Mouse (Mus musculus) G1E-ER4 (cell line): ENCODE measurements around the gene Kcnk3. TPM values are rescaled to one million over a fixed set of nuclear protein-coding genes. Genes with fewer than 3 reads are reported as not detected.

Experiments used
- GATA1 ChIP-seq: IDR thresholded peaks from one replicate; pipeline ENCODE4 v1.8.0; 2012; ENCODE audit warnings: low read length, inconsistent platforms
- polyA plus RNA-seq: library from polyadenylated mRNA; stranded (reverse); fragments of >175 nt; gene quantifications from 2 replicates; pipeline ENCODE4 v1.2.3, GENCODE M21; 2012

Kcnk3 gene
- polyA plus RNA-seq, 1 experiment, result not detected

- no peak for TF ChIP-seq GATA1
Observed at GRCm38 (mm10) chr5:30617357-30617756, 29.4 kb downstream of the Kcnk3 start.

- TF ChIP-seq GATA1, result no peak
Observed at GRCm38 (mm10) chr5:30617851-30618250, 29.9 kb downstream of the Kcnk3 start.

- TF ChIP-seq GATA1, result no peak
Observed at GRCm38 (mm10) chr5:30618376-30619003, 30.5 kb downstream of the Kcnk3 start.

GRCm38 (mm10) chr5:30619211-30619610 is 31.2 kb downstream of the Kcnk3 start:
- no peak for TF ChIP-seq GATA1

GRCm38 (mm10) chr5:30620567-30620966 is 32.6 kb downstream of the Kcnk3 start:
- TF ChIP-seq GATA1, result no peak

- no peak for TF ChIP-seq GATA1
Observed at GRCm38 (mm10) chr5:30621211-30621790, 33.3 kb downstream of the Kcnk3 start.

- TF ChIP-seq GATA1, result no peak
Observed at GRCm38 (mm10) chr5:30621844-30622176, 33.8 kb downstream of the Kcnk3 start.

GRCm38 (mm10) chr5:30622177-30622840 is 34.3 kb downstream of the Kcnk3 start:
- TF ChIP-seq GATA1, result no peak

- no peak for TF ChIP-seq GATA1
Observed at GRCm38 (mm10) chr5:30622841-30623185, 34.8 kb downstream of the Kcnk3 start.

GRCm38 (mm10) chr5:30623380-30623779 is 35.4 kb downstream of the Kcnk3 start:
- no peak for TF ChIP-seq GATA1

GRCm38 (mm10) chr5:30624311-30624710 is 36.3 kb downstream of the Kcnk3 start:
- TF ChIP-seq GATA1, result no peak

GRCm38 (mm10) chr5:30624908-30625307 is 36.9 kb downstream of the Kcnk3 start:
- TF ChIP-seq GATA1, result no peak

GRCm38 (mm10) chr5:30625379-30625778 is 37.4 kb downstream of the Kcnk3 start:
- no peak for TF ChIP-seq GATA1

GRCm38 (mm10) chr5:30626331-30627105 is 38.5 kb downstream of the Kcnk3 start:
- TF ChIP-seq GATA1, result no peak

GRCm38 (mm10) chr5:30628511-30628910 is 40.5 kb downstream of the Kcnk3 start:
- TF ChIP-seq GATA1, result no peak

- no peak for TF ChIP-seq GATA1
Observed at GRCm38 (mm10) chr5:30630401-30630800, 42.4 kb downstream of the Kcnk3 start.

- TF ChIP-seq GATA1, result no peak
Observed at GRCm38 (mm10) chr5:30632134-30632533, 44.2 kb downstream of the Kcnk3 start.
